20 mouse cellular contexts compared by ENCODE assay signal in genomic region chr7:24451855-24452311, GRCm38 (mm10). TPM values are rescaled to one million over a fixed set of nuclear protein-coding genes. Genes with fewer than 3 reads are reported as not detected.
DNase-seq lines count a peak whose midpoint lies in the region; ATAC-seq and TF ChIP-seq lines count a peak whose summit lies in the region.
"Had no signal": no experiment of that assay in that cellular context is flagged by ENCODE, and none has a peak within 500 bp of the region (broad histone marks: within the 10 kb centered on the region; RNA-seq: fewer than 3 reads in every experiment).

Gene Irgc1, minus strand, starts transcription at chr7:24452297.

- TF ChIP-seq EP300 in CH12.LX (IDR thresholded peaks at IDR 0.05; ENCODE audit: low read length) = peak; percentile 84

- DNase-seq in testis, postnatal 10 days (ENCODE audit: low spot score) = no peak
- DNase-seq in CH12.LX (ENCODE audit: extremely low read depth) = peak; percentile 85
- peak; percentile 72 for DNase-seq in induced T-regulatory cell, adult 2 months (ENCODE audit: low read depth)
- peak; percentile 74 for DNase-seq in spleen, postnatal 36 days (ENCODE audit: low spot score in 2 of 2)
- DNase-seq in layer of hippocampus, postnatal 36 days = no peak
- DNase-seq: adrenal gland, postnatal 25 days; cerebellum, adult 11 months; embryo, embryonic 11 days; kidney, postnatal 25 days; retina, postnatal 1 day had no signal

- TF ChIP-seq RAD21 in CH12.LX (IDR thresholded peaks at IDR 0.05; ENCODE audit: low read depth, low read length) = no peak; the same call in none of the 2 replicates

- peak within 1 kb of the TSS; percentile 88 for H3K4me2 ChIP-seq in CH12.LX (ENCODE audit: insufficient read depth, low read depth, poor library complexity, severe bottlenecking)
- H3K4me2 ChIP-seq: midbrain, embryonic 11.5 days; neural tube, embryonic 13.5 days had no signal

- H3K79me2 ChIP-seq in CH12.LX (replicated peaks; ENCODE audit: control insufficient read depth, extremely low read depth, insufficient read depth, poor library complexity, severe bottlenecking) = no peaks in the 10 kb centered on the region

- TF ChIP-seq POLR2A in testis, adult 2 months (IDR thresholded peaks at IDR 0.05; ENCODE audit: control insufficient read depth, low read depth, low read length) = no peak
- no peak for TF ChIP-seq POLR2A in CH12.LX (IDR thresholded peaks at IDR 0.05; ENCODE audit: low read depth, low read length)

- dilution Hi-C loops in CH12.LX (cut with MboI; ENCODE audit: extremely low pct_ligation_motif_present, extremely low pct_unique_long_range_greater_than_20kb, low sequenced_read_pairs) = no loop called here

- no peak for TF ChIP-seq CTCF in testis, adult 2 months (IDR thresholded peaks at IDR 0.05; ENCODE audit: control insufficient read depth, insufficient read depth, insufficient replicate concordance, low read depth, low read length)
- TF ChIP-seq CTCF in CH12.LX (conservative IDR thresholded peaks at IDR 0.05 in 1 of 2, IDR thresholded peaks at IDR 0.05 in 1 of 2; ENCODE audit: low read depth in 2 of 2, low read length in 2 of 2) = peak in 1 of 2 experiments; percentile 47; a peak in 2 of 4 replicates

- H3K27me3 ChIP-seq in testis, adult 2 months (ENCODE audit: control insufficient read depth, insufficient read depth, low read length) = no peaks in the 10 kb centered on the region
- peaks cover 48% of the 10 kb centered on the region for H3K27me3 ChIP-seq in CH12.LX (replicated peaks)
- H3K27me3 ChIP-seq: neural tube, embryonic 13.5 days had no signal

- no peak within 1 kb of the TSS for H3K4me3 ChIP-seq in testis, adult 2 months (ENCODE audit: control insufficient read depth, low read depth, low read length)
- no peak within 1 kb of the TSS for H3K4me3 ChIP-seq in CH12.LX (replicated peaks in 1 of 3; ENCODE audit: low read depth in 2 of 3, low read length in 2 of 3, poor library complexity in 1 of 3)
- H3K4me3 ChIP-seq: hindbrain, embryonic 10.5 days; liver, embryonic 12.5 days; neural tube, embryonic 13.5 days had no signal

- in situ Hi-C loops in CH12.LX (cut with MboI; ENCODE audit: low pct_ligation_motif_present, low pct_unique_long_range_greater_than_20kb, low sequenced_read_pairs) = no loop called here

- no peak within 1 kb of the TSS for H3K9ac ChIP-seq in CH12.LX (ENCODE audit: insufficient read depth, low read depth)
- H3K9ac ChIP-seq: liver, embryonic 12.5 days; neural tube, embryonic 13.5 days had no signal

- no peaks in the 10 kb centered on the region for H3K36me3 ChIP-seq in testis, adult 2 months (ENCODE audit: control insufficient read depth, insufficient read depth, low read length)
- no peaks in the 10 kb centered on the region for H3K36me3 ChIP-seq in CH12.LX (replicated peaks in 1 of 2; ENCODE audit: control insufficient read depth in 1 of 2, insufficient read depth in 1 of 2, low read length in 1 of 2)
- H3K36me3 ChIP-seq: hindbrain, embryonic 10.5 days; liver, embryonic 12.5 days; neural tube, embryonic 13.5 days had no signal

- peaks cover 8% of the 10 kb centered on the region for H3K4me1 ChIP-seq in testis, adult 2 months (ENCODE audit: control insufficient read depth, insufficient read depth, low read length)
- peaks cover 18 to 50% of the 10 kb centered on the region in 2 experiments for H3K4me1 ChIP-seq in CH12.LX (ENCODE audit: control insufficient read depth in 1 of 2, insufficient read depth in 2 of 2)
- H3K4me1 ChIP-seq: hindbrain, embryonic 10.5 days; neural tube, embryonic 13.5 days had no signal

- H3K9me3 ChIP-seq in CH12.LX (replicated peaks; ENCODE audit: low read length) = peaks cover 3% of the 10 kb centered on the region
- H3K9me3 ChIP-seq: liver, embryonic 12.5 days; neural tube, embryonic 13.5 days had no signal

- ATAC-seq in erythroblast, adult 5-6 weeks (replicated peaks; ENCODE audit: low FRiP score, poor library complexity, severe bottlenecking) = no peak
- ATAC-seq: intestine, postnatal 0 days; liver, embryonic 12.5 days; lung, postnatal 0 days had no signal

- no peak within 1 kb of the TSS for H3K27ac ChIP-seq in testis, adult 2 months (ENCODE audit: control insufficient read depth, insufficient read depth, low read depth, low read length)
- no peak within 1 kb of the TSS for H3K27ac ChIP-seq in CH12.LX (ENCODE audit: insufficient read depth, low read depth)
- H3K27ac ChIP-seq: hindbrain, embryonic 10.5 days; liver, embryonic 12.5 days; neural tube, embryonic 13.5 days had no signal

TF ChIP-seq in CH12.LX, 34 proteins besides CTCF, POLR2A, EP300 and RAD21:
- TF ChIP-seq MEF2A (IDR thresholded peaks at IDR 0.05; ENCODE audit: borderline replicate concordance, low read depth, low read length) (peak; percentile 56; the same call in 1 of the 2 replicates), RCOR1 (conservative IDR thresholded peaks at IDR 0.05; ENCODE audit: low read depth, low read length) (peak; percentile 57; the same call in 1 of the 2 replicates), ETS1 (conservative IDR thresholded peaks at IDR 0.05; ENCODE audit: low read depth, low read length) (peak; percentile 75), JUN (IDR thresholded peaks at IDR 0.05; ENCODE audit: insufficient read depth, low read depth, low read length) (no peak), MYC (IDR thresholded peaks at IDR 0.05; ENCODE audit: low read depth, low read length) (no peak), SIN3A (IDR thresholded peaks at IDR 0.05; ENCODE audit: low read length) (0 out of 2 replicates have a peak, but pooled peaks have one; percentile 13), BHLHE40 (IDR thresholded peaks at IDR 0.05; ENCODE audit: low read depth, low read length) (peak; percentile 79), MAX (IDR thresholded peaks at IDR 0.05; ENCODE audit: low read length) (peak; percentile 43; the same call in 1 of the 2 replicates), TCF12 (IDR thresholded peaks at IDR 0.05; ENCODE audit: low read depth, low read length) (peak; percentile 86), IRF4 (IDR thresholded peaks at IDR 0.05; ENCODE audit: low read depth, low read length) (peak; percentile 83), NRF1 (IDR thresholded peaks at IDR 0.05; ENCODE audit: low read depth, low read length) (0 out of 2 replicates have a peak, but pooled peaks have one; percentile 9), MAFK (IDR thresholded peaks at IDR 0.05; ENCODE audit: insufficient replicate concordance, low read length) (no peak), MAZ (IDR thresholded peaks at IDR 0.05; ENCODE audit: low read depth, low read length) (0 out of 2 replicates have a peak, but pooled peaks have one; percentile 14)

RNA-seq across cellular contexts. Expression of gene Irgc1, which starts in this region (rescaled TPM):
- polyA plus RNA-seq in testis, adult 2 months (2012; rRNA removed) = 1,510 and 1,812 TPM in 2 replicates
- total RNA-seq in CH12.LX (2012; rRNA removed) (not detected in 2 replicates), CH12.LX (2014; rRNA removed) (not detected in 2 replicates)
- polyA plus RNA-seq in CH12.LX (2012; ENCODE audit: insufficient read length, low read depth) = not detected in 2 replicates
- not detected in 2 replicates for total RNA-seq in erythroblast, adult 5-6 weeks (2015; ENCODE audit: low replicate concordance)
- total RNA-seq in erythroblast, adult 5-6 weeks (2017; ENCODE audit: low replicate concordance) = not detected in 2 replicates
- total RNA-seq in layer of hippocampus, postnatal 36 days (2021) = not detected
- total RNA-seq: adrenal gland, postnatal 25 days; layer of hippocampus, postnatal 14 days had no signal
- polyA plus RNA-seq: heart, embryonic 14.5 days; hindbrain, embryonic 10.5 days; intestine, postnatal 0 days; liver, embryonic 12.5 days; midbrain, embryonic 11.5 days; neural tube, embryonic 13.5 days had no signal

Comparison
In these comparisons a context has a peak if more than half of its experiments do, and no peak if none do; other contexts are left out.
1. RNA of gene Irgc1 (polyA plus RNA-seq): 1,510 to 1,812 TPM in testis, adult 2 months; not detected in CH12.LX; every median in the first group is over 1,000 times any median in the second.
2. Peak in DNase-seq and H3K4me2 ChIP-seq in CH12.LX; RNA of the gene not detected or under 1 TPM.
3. DNase-seq: peak in induced T-regulatory cell, adult 2 months (single experiment) and spleen, postnatal 36 days (2 of 2); none in testis, postnatal 10 days (single experiment) and layer of hippocampus, postnatal 36 days (0 of 2).